Mouse (Mus musculus) midbrain, postnatal 0 days (tissue): ENCODE results near the gene Aspn. TPM values are rescaled to one million over a fixed set of nuclear protein-coding genes. Genes with fewer than 3 reads are reported as not detected.
"Not testable (repeated sequence)": the region's sequence is repeated elsewhere in the genome, so short reads cannot be mapped to it uniquely, and the experiment has no call there.

Experiments used
- ATAC-seq: fragments of 200-750 bp; cut with Nextera tagmentation; 2 replicates; pipeline ENCODE4 v1.8.0; 2017; ENCODE audit warnings: moderate number of reproducible peaks, mild to moderate bottlenecking, moderate TSS enrichment, moderate library complexity; ENCODE audit not compliant: low FRiP score
- DNase-seq: peaks from one replicate; pipeline ENCODE4 v3.0.0-alpha.2; 2015; ENCODE audit warnings: low spot score
- H3K27ac ChIP-seq: fragments of 300-500 bp; sonication (generic); 2 replicates; pipeline ENCODE4 v1.5.1; 2014; ENCODE audit warnings: low read depth, mild to moderate bottlenecking, low read length, mixed read lengths
- H3K27me3 ChIP-seq: fragments of 300-500 bp; sonication (generic); 2 replicates; pipeline ENCODE4 v1.6.1; 2014; ENCODE audit warnings: low read length, control low read depth, mixed read lengths; ENCODE audit not compliant: insufficient read depth
- H3K36me3 ChIP-seq: fragments of 300-500 bp; sonication (generic); 2 replicates; pipeline ENCODE4 v1.6.1; 2014; ENCODE audit warnings: low read length, control low read depth, mixed read lengths; ENCODE audit not compliant: insufficient read depth
- H3K4me1 ChIP-seq: fragments of 300-500 bp; sonication (generic); 2 replicates; pipeline ENCODE4 v1.6.1; 2014; ENCODE audit warnings: mild to moderate bottlenecking, control low read depth, antibody characterized with exemption, low read length, mixed read lengths; ENCODE audit not compliant: insufficient read depth
- H3K4me2 ChIP-seq: fragments of 300-500 bp; sonication (generic); 2 replicates; pipeline ENCODE4 v1.6.1; 2014; ENCODE audit warnings: low read depth, mild to moderate bottlenecking, low read length, mixed read lengths; ENCODE audit not compliant: poor library complexity, severe bottlenecking
- H3K4me3 ChIP-seq: fragments of 300-500 bp; sonication (generic); 2 replicates; pipeline ENCODE4 v1.5.1; 2014; ENCODE audit warnings: low read depth, mild to moderate bottlenecking, low read length, moderate library complexity
- H3K9ac ChIP-seq: fragments of 300-500 bp; sonication (generic); replicated peaks from 2 replicates; pipeline ENCODE4 v1.6.1; 2014; ENCODE audit warnings: mild to moderate bottlenecking, low read length, moderate library complexity, mixed read lengths; ENCODE audit not compliant: poor library complexity, severe bottlenecking
- H3K9me3 ChIP-seq: fragments of 300-500 bp; sonication (generic); 2 replicates; pipeline ENCODE4 v1.6.1; 2016; ENCODE audit warnings: low read length, control low read depth
- CTCF ChIP-seq: IDR thresholded peaks from 2 replicates; pipeline ENCODE4 v1.5.1; 2016; ENCODE audit warnings: antibody characterized with exemption, mild to moderate bottlenecking
- WGBS: fragments of 180-500 bp; shearing (Covaris S2); extraction: QIAGEN DNeasy Blood & Tissue Kit; methylation state at CpG from one replicate; pipeline ENCODE4 v1.1.7; 2014; 5-methylcytosine and 5-hydroxymethylcytosine counted together
- polyA plus RNA-seq: library from polyadenylated mRNA; unstranded; fragments of >200 nt; fragmentation: Nextera tagmentation; extraction: Ambion mirVana; gene quantifications from 2 replicates; pipeline ENCODE4 v1.2.1, GENCODE M21; 2015
- total RNA-seq: library from RNA; depleted of rRNA; stranded (reverse); fragments of >200 nt; gene quantifications from 2 replicates; pipeline ENCODE4 v1.2.3, GENCODE M21; 2014; rRNA removed

Aspn gene
- total and polyA plus RNA-seq, 2 experiments from 2014 or later = 0.74 to 1.6 TPM

DNA sequence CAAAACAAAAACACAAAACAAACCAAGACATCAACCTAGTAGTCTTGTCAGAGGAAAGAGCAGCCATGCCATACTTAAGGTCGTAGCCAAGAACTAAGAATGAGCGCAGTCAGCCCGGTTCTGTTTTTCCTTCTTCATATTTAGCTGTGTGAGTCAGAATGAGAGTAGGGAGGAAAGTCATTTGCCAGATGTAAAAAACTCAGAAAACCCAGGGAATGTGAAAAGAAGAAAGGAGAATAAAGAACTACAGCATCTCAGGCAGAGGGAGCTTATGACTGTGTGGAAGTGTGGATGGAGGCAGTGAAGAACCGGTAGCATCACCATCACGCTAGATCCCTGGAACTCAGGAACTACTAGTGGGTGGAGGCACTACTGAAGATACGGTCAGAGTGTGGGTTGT is 41.8 kb downstream of the Aspn start:
- H3K4me1 ChIP-seq = no peaks in the 10 kb centered on the region
- no peak for TF ChIP-seq CTCF
- WGBS = 96% methylated on average over 6 of the region's 6 CpGs
- no peak overlapping the region for H3K4me2 ChIP-seq
- no peak overlapping the region for H3K4me3 ChIP-seq
- no peak overlapping the region for H3K9ac ChIP-seq
- no peaks in the 10 kb centered on the region for H3K27me3 ChIP-seq
- H3K9me3 ChIP-seq = no peaks in the 10 kb centered on the region
- DNase-seq = no peak
- no peak for ATAC-seq
- no peak overlapping the region for H3K27ac ChIP-seq
- H3K36me3 ChIP-seq = no peaks in the 10 kb centered on the region

GRCm38 (mm10) chr13:49602541-49602940 is 58.3 kb downstream of the Aspn start:
- not testable (repeated sequence) for H3K36me3 ChIP-seq, H3K9me3 ChIP-seq, H3K4me2 ChIP-seq, H3K4me1 ChIP-seq, H3K4me3 ChIP-seq, H3K9ac ChIP-seq, DNase-seq, H3K27ac ChIP-seq, ATAC-seq, H3K27me3 ChIP-seq
- 20% methylated on average over 2 of the region's 2 CpGs for WGBS

- DNase-seq (no peak), ATAC-seq (no peak)
Observed at GRCm38 (mm10) chr13:49603603-49604002, 59.4 kb downstream of the Aspn start.

DNA sequence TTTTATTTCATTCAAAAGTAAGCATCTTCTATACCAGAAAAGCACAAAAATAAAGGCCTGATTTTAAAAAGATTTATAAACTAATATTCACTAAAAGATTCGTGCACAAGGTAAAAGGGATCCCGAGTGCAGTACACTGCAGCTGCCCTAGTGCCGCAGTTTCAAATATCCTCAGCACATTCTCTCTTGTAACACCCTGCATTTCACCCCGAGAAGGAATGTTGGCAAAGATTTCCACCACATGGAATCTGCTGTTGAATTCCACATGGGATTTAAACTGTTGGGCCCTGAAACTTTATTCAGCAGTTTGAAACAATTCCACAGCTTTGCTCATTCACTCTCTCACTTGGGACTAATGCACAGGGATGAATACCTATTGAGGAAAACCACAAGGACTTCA is 63.5 kb downstream of the Aspn start, which contains the start of gene Ogn:
Ogn (plus strand) TSS at position 333 of the 400 bp plus-strand sequence.
- H3K4me1 ChIP-seq = no peaks in the 10 kb centered on the region
- no peak for TF ChIP-seq CTCF
- H3K27me3 ChIP-seq = no peaks in the 10 kb centered on the region
- DNase-seq (no peak), ATAC-seq (no peak)
- no peaks in the 10 kb centered on the region for H3K36me3 ChIP-seq
- H3K4me2 ChIP-seq = no peak within 1 kb of the TSS
- H3K9me3 ChIP-seq = no peaks in the 10 kb centered on the region
- H3K4me3 ChIP-seq = no peak within 1 kb of the TSS
- H3K27ac ChIP-seq = no peak within 1 kb of the TSS
- 65% methylated on average over 4 of the region's 4 CpGs for WGBS
- H3K9ac ChIP-seq = no peak within 1 kb of the TSS

More at GRCm38 (mm10) chr13:49603603-49604002, 59.4 kb downstream of the Aspn start:
- Histone ChIP-seq H3K27me3 (no peaks in the 10 kb centered on the region), H3K36me3 (no peaks in the 10 kb centered on the region), H3K9me3 (no peaks in the 10 kb centered on the region), H3K9ac (no peak overlapping the region), H3K4me2 (no peak overlapping the region), H3K4me1 (no peaks in the 10 kb centered on the region), H3K4me3 (no peak overlapping the region), H3K27ac (no peak overlapping the region)
- no peak for TF ChIP-seq CTCF

- no peak overlapping the region for H3K27ac ChIP-seq
- H3K9me3 ChIP-seq = no peaks in the 10 kb centered on the region
- no peak for TF ChIP-seq CTCF
- no peaks in the 10 kb centered on the region for H3K27me3 ChIP-seq
- no peaks in the 10 kb centered on the region for H3K4me1 ChIP-seq
- H3K4me3 ChIP-seq = no peak overlapping the region
- WGBS = 75% methylated on average over 4 of the region's 4 CpGs
- ATAC-seq (no peak), DNase-seq (no peak)
- H3K9ac ChIP-seq = no peak overlapping the region
- H3K4me2 ChIP-seq = no peak overlapping the region
- H3K36me3 ChIP-seq = no peaks in the 10 kb centered on the region
Observed at GRCm38 (mm10) chr13:49608589-49609322, 64.5 kb downstream of the Aspn start.

DNA sequence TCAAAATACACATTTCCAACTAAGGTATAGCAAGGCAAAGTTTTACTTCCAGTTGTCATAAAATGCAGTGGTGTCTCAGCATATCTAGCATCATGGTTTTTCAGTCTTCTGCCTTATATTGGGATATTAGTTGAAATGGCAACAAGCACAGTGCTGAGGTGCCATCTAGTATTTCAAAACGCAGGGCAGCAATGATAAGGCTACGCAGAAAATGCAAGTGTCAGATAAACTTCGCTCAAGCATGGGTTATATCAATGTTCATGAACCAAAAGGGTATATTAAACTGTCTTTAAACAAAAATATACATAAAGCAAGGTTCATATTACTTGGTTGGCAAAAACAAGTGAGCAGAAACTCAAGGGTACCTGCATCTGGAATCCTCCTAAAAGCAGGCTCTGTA is 72.8 kb downstream of the Aspn start:
- Histone ChIP-seq H3K27me3 (no peaks in the 10 kb centered on the region), H3K4me2 (no peak overlapping the region), H3K27ac (no peak overlapping the region), H3K36me3 (no peaks in the 10 kb centered on the region), H3K9ac (no peak overlapping the region), H3K9me3 (no peaks in the 10 kb centered on the region), H3K4me1 (no peaks in the 10 kb centered on the region), H3K4me3 (no peak overlapping the region)
- WGBS = 92% methylated on average over 3 of the region's 3 CpGs
- DNase-seq = no peak
- no peak for ATAC-seq
- TF ChIP-seq CTCF = no peak

Other genes starting within 250 kb of the Aspn start
- gene Fgd3, start 224.1 kb upstream of the Aspn start, total RNA-seq = 9.3 and 12.0 TPM in 2 replicates
- gene Fgd3, start 224.1 kb upstream of the Aspn start, polyA plus RNA-seq = 2.1 and 2.4 TPM in 2 replicates
- gene Bicd2, start 202.9 kb upstream of the Aspn start, total RNA-seq = 49.3 and 50.4 TPM in 2 replicates
- gene Bicd2, start 202.9 kb upstream of the Aspn start, polyA plus RNA-seq = 24.0 and 24.1 TPM in 2 replicates
- 11.9 TPM in 2 replicates for gene Ippk, start 123.2 kb upstream of the Aspn start, total RNA-seq
- 10.4 and 10.9 TPM in 2 replicates for gene Ippk, start 123.2 kb upstream of the Aspn start, polyA plus RNA-seq
- 0.14 and 0.38 TPM in 2 replicates for gene Tes3-ps, start 51.1 kb upstream of the Aspn start, total RNA-seq
- 0.34 and 0.70 TPM in 2 replicates for gene Tes3-ps, start 51.1 kb upstream of the Aspn start, polyA plus RNA-seq
- gene Ecm2, start 39.6 kb upstream of the Aspn start, total RNA-seq = 2.4 and 2.7 TPM in 2 replicates
- gene Ecm2, start 39.6 kb upstream of the Aspn start, polyA plus RNA-seq = 1.3 and 1.4 TPM in 2 replicates
- gene Omd, start 38.0 kb downstream of the Aspn start, total RNA-seq = 0.61 and 1.1 TPM in 2 replicates
- 1.1 and 1.6 TPM in 2 replicates for gene Omd, start 38.0 kb downstream of the Aspn start, polyA plus RNA-seq
- gene Ogn, start 63.6 kb downstream of the Aspn start, total RNA-seq = 19.7 and 20.7 TPM in 2 replicates
- gene Ogn, start 63.6 kb downstream of the Aspn start, polyA plus RNA-seq = 13.8 and 15.5 TPM in 2 replicates
- gene Cenpp, start 108.3 kb downstream of the Aspn start, total RNA-seq = 1.3 and 9.3 TPM in 2 replicates
- gene Cenpp, start 108.3 kb downstream of the Aspn start, polyA plus RNA-seq = 6.9 and 7.1 TPM in 2 replicates
- gene Nol8, start 108.6 kb downstream of the Aspn start, total RNA-seq = 9.2 and 12.0 TPM in 2 replicates
- 10.8 TPM in 2 replicates for gene Nol8, start 108.6 kb downstream of the Aspn start, polyA plus RNA-seq
- gene Iars, start 137.7 kb downstream of the Aspn start, total RNA-seq = 30.6 and 33.4 TPM in 2 replicates
- gene Iars, start 137.7 kb downstream of the Aspn start, polyA plus RNA-seq = 19.2 and 19.8 TPM in 2 replicates